Mouse (Mus musculus) intestine, embryonic 14.5 days (tissue): Measurements from ENCODE around the gene Tmem174. TPM values are rescaled to one million over a fixed set of nuclear protein-coding genes. Genes with fewer than 3 reads are reported as not detected.

Experiments
- ATAC-seq: fragments of 200-750 bp; cut with Nextera tagmentation; replicated peaks from 2 replicates; pipeline ENCODE4 v1.8.0; 2017; ENCODE audit warnings: low read depth, moderate number of reproducible peaks, moderate TSS enrichment, moderate library complexity; ENCODE audit not compliant: low FRiP score, low TSS enrichment
- DNase-seq: peaks from one replicate; pipeline ENCODE4 v3.0.0-alpha.2; 2018; ENCODE audit warnings: low spot score
- H3K27ac ChIP-seq: fragments of 300-500 bp; sonication (generic); 2 replicates; pipeline ENCODE4 v1.5.1; 2014; ENCODE audit warnings: low read depth, mild to moderate bottlenecking, control low read depth
- H3K27me3 ChIP-seq: fragments of 300-500 bp; sonication (generic); replicated peaks from 2 replicates; pipeline ENCODE4 v1.6.1; 2014; ENCODE audit warnings: low read length, control low read depth; ENCODE audit not compliant: control insufficient read depth, insufficient read depth
- H3K36me3 ChIP-seq: fragments of 300-500 bp; sonication (generic); 2 replicates; pipeline ENCODE4 v1.6.1; 2014; ENCODE audit warnings: low read length, control low read depth; ENCODE audit not compliant: control insufficient read depth, insufficient read depth
- H3K4me1 ChIP-seq: fragments of 300-500 bp; sonication (generic); replicated peaks from 2 replicates; pipeline ENCODE4 v1.6.1; 2014; ENCODE audit warnings: low read length, control low read depth, mixed read lengths; ENCODE audit not compliant: control insufficient read depth, insufficient read depth
- H3K4me2 ChIP-seq: fragments of 300-500 bp; sonication (generic); 2 replicates; pipeline ENCODE4 v1.6.1; 2014; ENCODE audit warnings: low read length
- H3K4me3 ChIP-seq: fragments of 300-500 bp; sonication (generic); 2 replicates; pipeline ENCODE4 v1.5.1; 2014; ENCODE audit warnings: low read depth, low read length, control low read depth, mixed read lengths
- H3K9ac ChIP-seq: fragments of 300-500 bp; sonication (generic); 2 replicates; pipeline ENCODE4 v1.6.1; 2014; ENCODE audit warnings: mild to moderate bottlenecking, low read length
- H3K9me3 ChIP-seq: fragments of 300-500 bp; sonication (generic); 2 replicates; pipeline ENCODE4 v1.6.1; 2016; ENCODE audit warnings: low read length, control low read depth; ENCODE audit not compliant: control insufficient read depth
- WGBS: fragments of 180-500 bp; shearing (Covaris S2); extraction: QIAGEN DNeasy Blood & Tissue Kit; methylation state at CpG from one replicate; pipeline ENCODE4 v1.1.7; 2014; 5-methylcytosine and 5-hydroxymethylcytosine counted together
- polyA plus RNA-seq: library from polyadenylated mRNA; unstranded; fragments of >200 nt; fragmentation: Nextera tagmentation; extraction: Ambion mirVana; gene quantifications from 2 replicates; pipeline ENCODE4 v1.2.1, GENCODE M21; 2014

Tmem174 gene
- polyA plus RNA-seq, 1 experiment from 2014 or later, result 0.15 TPM

DNA sequence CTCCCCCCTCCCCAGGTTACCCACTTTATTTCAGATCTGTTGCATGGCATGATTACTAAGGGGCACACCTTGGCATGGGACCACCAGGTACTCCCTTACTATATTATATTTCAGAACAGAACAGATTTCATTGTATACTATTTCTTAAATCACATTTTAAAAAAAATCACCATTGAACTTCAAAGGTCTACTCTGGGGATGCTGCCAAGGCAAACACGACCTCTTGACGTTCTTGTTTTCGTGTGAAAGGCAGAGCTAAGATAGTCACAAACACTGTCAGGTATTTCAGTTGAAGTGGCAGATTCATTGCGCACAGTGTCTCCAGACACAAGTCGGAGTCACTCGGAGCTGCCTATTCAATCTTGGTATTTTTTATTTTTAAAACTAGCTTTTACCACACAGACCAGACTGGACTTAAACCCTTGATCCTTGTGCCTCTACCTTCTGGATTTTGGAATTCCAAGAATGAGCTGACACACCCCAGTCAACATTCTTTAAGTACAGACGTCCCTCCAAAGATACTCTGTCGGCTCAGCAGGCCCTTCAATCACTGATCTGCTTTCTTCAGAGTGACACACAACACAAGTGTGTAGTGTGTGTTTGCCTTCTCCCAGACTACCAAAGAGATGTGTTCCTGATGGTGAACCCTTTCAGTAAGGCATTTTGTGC lies 14.2 kb downstream of the Tmem174 start:
- no peaks in the 10 kb centered on the region for H3K9me3 ChIP-seq

DNA sequence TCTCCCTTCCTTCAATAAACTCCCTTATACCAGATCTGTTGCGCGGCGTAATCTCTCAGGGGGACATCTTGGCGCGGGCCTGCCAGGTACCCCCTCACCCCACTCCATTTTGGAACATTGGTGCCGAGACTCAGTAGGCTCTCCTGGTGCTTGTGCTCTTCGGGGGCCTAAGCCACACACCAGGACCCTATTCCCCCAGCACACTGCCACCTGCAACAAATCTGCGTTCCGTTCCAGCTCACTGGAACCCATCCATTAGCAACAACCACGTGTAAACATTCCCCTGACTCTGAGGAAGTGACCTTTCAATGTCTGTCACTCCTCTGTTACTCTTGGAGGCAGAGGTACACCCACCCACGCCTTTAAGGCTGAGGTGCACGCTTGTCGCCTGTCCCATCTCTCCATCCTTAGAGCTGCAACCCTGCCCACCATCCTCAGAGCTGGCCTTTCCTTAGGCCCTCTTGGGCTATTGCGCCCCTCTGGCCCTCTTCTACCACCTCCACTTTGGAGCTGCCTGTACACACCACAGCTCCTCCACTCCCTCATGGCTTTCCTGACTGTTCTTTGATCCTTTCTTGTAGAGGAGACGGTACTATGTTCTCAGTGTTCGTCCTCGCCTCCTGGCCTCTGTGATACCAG lies 19.7 kb downstream of the Tmem174 start:
- H3K4me2 ChIP-seq, result no peak overlapping the region
- H3K27ac ChIP-seq, result no peak overlapping the region
- no peak for ATAC-seq
- no peak for DNase-seq
- 65% methylated on average over 17 of the region's 17 CpGs for WGBS
- no peak overlapping the region for H3K9ac ChIP-seq
- no peaks in the 10 kb centered on the region for H3K4me1 ChIP-seq
- no peak overlapping the region for H3K4me3 ChIP-seq
- no peaks in the 10 kb centered on the region for H3K36me3 ChIP-seq
- peaks cover 10% of the 10 kb centered on the region for H3K9me3 ChIP-seq
- H3K27me3 ChIP-seq, result no peaks in the 10 kb centered on the region

More for the DNA sequence above, 14.2 kb downstream of the Tmem174 start:
- WGBS, result 43% methylated on average over 8 of the region's 8 CpGs
- H3K36me3 ChIP-seq, result no peaks in the 10 kb centered on the region
- H3K27me3 ChIP-seq, result no peaks in the 10 kb centered on the region
- DNase-seq (no peak), ATAC-seq (no peak)
- no peak overlapping the region for H3K9ac ChIP-seq
- H3K4me3 ChIP-seq, result no peak overlapping the region
- H3K4me2 ChIP-seq, result no peak overlapping the region
- H3K4me1 ChIP-seq, result no peaks in the 10 kb centered on the region
- no peak overlapping the region for H3K27ac ChIP-seq

DNA sequence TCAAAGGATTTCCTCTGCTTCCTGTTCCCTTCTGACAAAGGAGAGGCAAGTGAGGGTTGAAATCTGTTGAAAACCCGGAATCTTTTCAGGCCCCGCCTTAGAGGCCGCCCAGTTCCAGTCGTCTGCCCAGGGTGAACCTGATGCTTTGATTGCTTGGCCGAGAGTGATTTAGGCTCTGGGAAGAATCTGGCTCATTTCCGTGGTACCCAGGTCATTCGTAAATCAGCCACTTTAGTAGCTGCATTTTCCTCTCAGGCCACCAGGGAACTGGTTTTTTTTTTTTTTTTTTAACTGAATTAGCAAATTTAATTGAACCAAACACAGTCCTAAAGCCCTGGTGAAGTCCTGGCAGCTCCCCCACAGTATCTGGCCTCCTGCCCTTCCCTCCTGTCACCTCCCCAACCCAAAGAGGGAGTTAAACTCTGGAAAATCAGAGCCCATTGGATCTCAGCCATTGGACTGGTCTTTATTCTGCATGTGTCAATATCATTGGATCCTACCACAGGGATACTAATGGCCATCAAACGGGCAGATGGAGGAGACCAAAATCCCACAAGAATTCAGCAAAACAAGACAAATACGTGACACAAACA lies 29.2 kb downstream of the Tmem174 start:
- WGBS, result 46% methylated on average over 9 of the region's 9 CpGs
- ATAC-seq (no peak), DNase-seq (no peak)
- no peak overlapping the region for H3K27ac ChIP-seq
- no peak overlapping the region for H3K4me2 ChIP-seq
- H3K9ac ChIP-seq, result no peak overlapping the region
- H3K36me3 ChIP-seq, result no peaks in the 10 kb centered on the region
- H3K4me1 ChIP-seq, result no peaks in the 10 kb centered on the region
- peaks cover 8% of the 10 kb centered on the region for H3K9me3 ChIP-seq
- no peaks in the 10 kb centered on the region for H3K27me3 ChIP-seq
- no peak overlapping the region for H3K4me3 ChIP-seq

DNA sequence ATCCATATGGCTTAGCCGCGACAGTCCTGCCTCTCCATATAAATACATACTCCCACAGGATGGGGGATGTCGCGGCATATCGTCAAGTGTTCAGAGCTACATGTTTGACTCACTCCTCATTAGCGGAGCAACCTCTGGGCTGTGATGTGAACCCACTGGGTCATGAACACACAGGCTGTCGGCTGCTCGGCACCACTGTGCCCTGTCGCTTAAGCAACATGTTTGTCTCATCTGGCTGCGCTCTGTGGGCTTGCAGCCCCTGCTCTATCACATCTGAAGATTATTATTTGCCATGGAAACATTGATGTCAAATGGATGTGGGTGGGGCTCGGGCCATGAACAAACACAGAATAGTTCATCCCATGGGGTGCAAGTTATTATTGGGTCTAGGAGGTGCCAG lies 33.4 kb downstream of the Tmem174 start:
- Histone ChIP-seq H3K4me3 (no peak overlapping the region), H3K27me3 (no peaks in the 10 kb centered on the region), H3K9ac (no peak overlapping the region), H3K27ac (no peak overlapping the region), H3K36me3 (no peaks in the 10 kb centered on the region), H3K4me1 (no peaks in the 10 kb centered on the region), H3K4me2 (no peak overlapping the region), H3K9me3 (0 out of 2 replicates have a peak, but pooled peaks cover 4% of the 10 kb centered on the region)
- WGBS, result 88% methylated on average over 11 of the region's 11 CpGs
- DNase-seq, result no peak
- no peak for ATAC-seq

DNA sequence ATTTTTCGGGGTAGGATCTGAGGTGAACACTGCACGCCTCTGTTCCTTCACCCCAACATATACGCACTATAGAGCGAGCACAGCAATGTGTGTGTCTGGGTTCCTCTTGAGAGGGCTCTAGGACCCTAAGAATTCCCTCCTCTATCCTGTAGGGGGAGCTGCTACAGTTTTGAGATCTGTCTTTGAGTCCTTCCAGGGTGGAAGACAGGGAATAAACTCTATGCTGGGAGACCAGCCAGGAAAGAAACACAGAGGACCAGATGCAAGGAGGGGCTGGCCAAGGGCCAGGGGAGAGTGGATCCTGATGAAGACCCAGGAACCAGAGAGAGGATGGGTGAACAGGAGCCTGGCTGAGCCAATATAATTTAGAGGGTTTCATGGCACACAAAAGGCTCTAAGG lies 40.5 kb downstream of the Tmem174 start:
- ATAC-seq, result no peak
- Histone ChIP-seq H3K27me3 (no peaks in the 10 kb centered on the region), H3K9ac (no peak overlapping the region), H3K4me1 (peaks cover 21% of the 10 kb centered on the region; the same call in 1 of the 2 replicates), H3K9me3 (no peaks in the 10 kb centered on the region), H3K4me2 (no peak overlapping the region), H3K27ac (no peak overlapping the region), H3K4me3 (no peak overlapping the region), H3K36me3 (no peaks in the 10 kb centered on the region)
- DNase-seq, result peak; percentile 70
- WGBS, result 79% methylated on average over 4 of the region's 4 CpGs

DNA sequence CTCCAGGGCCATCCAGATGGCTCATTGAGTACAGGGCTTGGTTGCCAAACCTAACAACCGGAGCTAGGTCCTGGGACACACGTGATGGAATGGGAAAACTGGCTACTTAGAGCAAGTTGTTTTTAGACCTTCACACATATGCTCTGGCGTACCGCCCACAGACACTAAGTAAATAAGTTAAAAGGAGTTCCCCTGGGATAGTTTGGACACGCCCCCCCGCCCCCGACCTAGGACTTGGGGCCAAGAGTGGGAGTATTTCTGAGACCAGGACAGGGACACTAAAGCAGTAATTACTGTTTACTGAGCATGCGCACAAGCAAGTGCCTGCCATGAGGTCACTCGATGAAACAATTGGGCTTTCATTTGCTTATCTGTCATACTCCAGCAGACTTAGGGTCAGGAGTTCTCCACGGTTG lies 42.5 kb downstream of the Tmem174 start:
- DNase-seq (peak; percentile 75), ATAC-seq (peak; percentile 72)
- Histone ChIP-seq H3K9me3 (no peaks in the 10 kb centered on the region), H3K9ac (no peak overlapping the region), H3K4me2 (no peak overlapping the region), H3K4me1 (peaks cover 30% of the 10 kb centered on the region), H3K4me3 (no peak overlapping the region), H3K27me3 (no peaks in the 10 kb centered on the region), H3K27ac (peak overlapping the region; percentile 51), H3K36me3 (no peaks in the 10 kb centered on the region)
- 62% methylated on average over 10 of the region's 10 CpGs for WGBS

DNA sequence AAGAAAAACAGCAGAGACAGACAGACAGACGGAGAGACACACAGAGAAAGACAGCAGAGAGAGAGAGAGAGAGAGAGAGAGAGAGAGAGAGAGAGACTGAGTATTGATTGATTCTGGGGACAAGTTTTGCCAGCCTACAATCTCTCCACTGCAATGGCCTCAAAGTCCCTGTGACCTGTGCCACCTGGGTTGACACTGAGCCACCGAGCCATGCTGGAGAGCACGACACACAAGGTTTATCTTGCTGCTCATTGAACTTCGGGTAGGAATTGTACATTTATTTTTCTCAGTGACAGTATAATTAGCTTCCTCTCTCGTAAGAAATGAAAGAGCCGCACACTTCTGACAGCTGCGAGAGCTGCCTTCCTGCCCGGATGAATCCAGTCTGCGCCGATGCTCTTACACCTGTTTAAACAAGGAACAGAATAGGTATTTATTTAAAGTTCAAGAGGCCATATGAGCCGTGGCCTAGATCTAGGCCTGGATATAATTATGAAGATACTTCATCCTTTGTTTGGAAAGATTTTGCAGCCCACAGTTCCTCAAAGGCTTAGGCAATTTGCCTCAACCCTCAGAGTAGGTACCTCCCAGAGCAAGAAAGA lies 43.2 kb downstream of the Tmem174 start:
- Histone ChIP-seq H3K4me3 (no peak overlapping the region), H3K36me3 (no peaks in the 10 kb centered on the region), H3K9me3 (no peaks in the 10 kb centered on the region), H3K4me1 (peaks cover 33% of the 10 kb centered on the region), H3K9ac (no peak overlapping the region), H3K27me3 (no peaks in the 10 kb centered on the region), H3K27ac (peak overlapping the region; percentile 51), H3K4me2 (no peak overlapping the region)
- 0 out of 2 replicates have a peak, but pooled peaks have one; percentile 22 for ATAC-seq
- DNase-seq, result no peak
- WGBS, result 16% methylated on average over 11 of the region's 11 CpGs

DNA sequence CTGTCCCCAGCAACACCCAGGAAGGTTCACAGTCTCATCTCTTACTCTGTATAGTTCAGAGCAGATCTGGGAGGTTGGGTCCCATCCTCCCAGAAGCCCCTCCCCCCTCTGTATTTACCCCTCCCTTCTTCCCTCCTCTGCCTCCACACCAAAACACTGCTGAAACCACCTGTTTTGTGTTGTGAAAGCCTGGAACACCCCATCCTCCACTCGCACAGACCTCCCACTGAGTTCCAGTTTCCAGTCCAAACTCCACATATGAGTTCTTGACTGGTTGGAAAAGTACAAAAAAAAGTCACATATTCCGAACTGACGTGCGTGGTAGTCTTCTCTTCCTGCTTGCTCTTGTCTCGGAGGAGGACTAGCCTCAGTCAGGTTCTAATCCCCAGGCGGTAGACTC lies 45.8 kb downstream of the Tmem174 start:
- WGBS, result 38% methylated on average over 6 of the region's 6 CpGs
- Histone ChIP-seq H3K9ac (no peak overlapping the region), H3K27me3 (peaks cover 21% of the 10 kb centered on the region), H3K4me2 (no peak overlapping the region), H3K9me3 (no peaks in the 10 kb centered on the region), H3K4me1 (peaks cover 47% of the 10 kb centered on the region), H3K27ac (peak overlapping the region; percentile 23), H3K36me3 (no peaks in the 10 kb centered on the region), H3K4me3 (no peak overlapping the region)
- DNase-seq (no peak), ATAC-seq (no peak)
